Mouse (Mus musculus) E14TG2a.4 (cell line): Measurements from ENCODE around the gene Gltpd2.

Experiments used
- CTCF ChIP-seq: conservative IDR thresholded peaks from 2 replicates; pipeline ENCODE4 v1.5.1; 2014; ENCODE audit warnings: low read length
- NANOG ChIP-seq: IDR thresholded peaks from 2 replicates; pipeline ENCODE4 v1.6.1; 2014; ENCODE audit warnings: borderline replicate concordance, low read length, mixed read lengths

DNA sequence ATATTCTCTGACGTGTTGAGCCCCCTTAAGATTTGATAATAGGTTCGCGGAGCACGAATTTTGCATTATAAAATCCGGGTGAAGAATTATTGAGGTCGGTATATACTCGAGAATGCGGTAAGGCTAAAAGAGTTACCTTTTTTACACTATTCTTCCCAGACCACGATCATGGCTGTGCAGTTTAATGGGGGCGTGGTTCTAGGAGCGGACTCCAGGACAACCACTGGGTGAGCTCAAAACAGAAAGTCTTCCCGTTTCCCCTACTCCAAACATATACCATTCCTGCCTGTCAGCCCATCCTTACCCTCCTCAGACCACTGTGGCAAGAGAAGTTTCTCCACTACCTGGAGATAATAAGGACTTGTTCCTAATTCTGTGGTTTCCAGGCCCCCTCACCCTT, 6.7 kb downstream of the Gltpd2 start:
- TF ChIP-seq CTCF (no peak), NANOG (no peak)
